Mouse (Mus musculus): Measurements from ENCODE around the gene Arhgef1.

DNA sequence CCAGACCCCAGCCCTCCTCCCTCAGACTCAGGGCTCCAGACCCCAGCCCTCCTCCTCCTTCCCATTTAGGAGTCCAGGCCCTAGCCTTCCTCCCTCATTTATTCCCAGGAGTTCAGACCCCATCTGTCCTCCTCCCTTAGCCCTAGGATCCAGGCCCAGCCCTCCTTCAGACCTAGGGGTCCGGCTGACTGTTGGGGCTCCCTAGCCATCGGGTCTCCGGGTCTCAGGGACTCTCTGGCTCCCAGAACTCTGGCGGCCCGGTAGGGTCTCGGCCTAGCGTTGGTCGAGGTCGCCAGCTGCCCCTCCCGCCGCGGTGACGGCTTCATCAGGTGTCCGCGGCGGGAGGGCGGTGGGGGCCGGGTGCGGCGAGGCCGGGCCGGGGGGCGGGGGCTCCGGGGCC is 51.3 kb downstream of the Arhgef1 start:
- TF ChIP-seq CTCF (IDR thresholded peaks at IDR 0.05; ENCODE audit: control insufficient read depth, insufficient read depth, insufficient read length) (no peak), USF1 (IDR thresholded peaks at IDR 0.05; ENCODE audit: low read depth) (no peak), MYOG (IDR thresholded peaks at IDR 0.05; ENCODE audit: control insufficient read depth, extremely low read depth, insufficient read length) (no peak), MYOD1 (IDR thresholded peaks at IDR 0.05; ENCODE audit: control insufficient read depth, insufficient read length, low read depth) (no peak)
